18 mouse cellular contexts compared by ENCODE assay signal in genomic region chr19:45920299-45921090, GRCm38 (mm10).
A peak's percentile ranks its signal among the peaks of the same experiment; 100 is the strongest.
DNase-seq lines count a peak whose midpoint lies in the region; ATAC-seq and TF ChIP-seq lines count a peak whose summit lies in the region.
"Had no signal": no experiment of that assay in that cellular context is flagged by ENCODE, and none has a peak within 500 bp of the region (broad histone marks: within the 10 kb centered on the region; RNA-seq: fewer than 3 reads in every experiment).

No protein-coding gene starts in this region.

- WGBS in hindbrain, postnatal 0 days, result 66% methylated on average over 9 of the region's 9 CpGs
- 65% methylated on average over 9 of the region's 9 CpGs for WGBS in hindbrain, embryonic 10.5 days
- 50% methylated on average over 9 of the region's 9 CpGs for whole genome bisulfite sequencing in neural tube, embryonic 11.5 days
- WGBS in forebrain, embryonic 14.5 days, result 37% methylated on average over 9 of the region's 9 CpGs

- H3K9me3 ChIP-seq in hindbrain, postnatal 0 days (ENCODE audit: low read length), result no peaks in the 10 kb centered on the region
- H3K9me3 ChIP-seq in hindbrain, embryonic 10.5 days, result no peaks in the 10 kb centered on the region
- no peaks in the 10 kb centered on the region for H3K9me3 ChIP-seq in neural tube, embryonic 11.5 days (ENCODE audit: control insufficient read depth, low read length)
- no peaks in the 10 kb centered on the region for H3K9me3 ChIP-seq in forebrain, embryonic 14.5 days (replicated peaks; ENCODE audit: control insufficient read depth, low read length)
- H3K9me3 ChIP-seq: G1E; kidney, embryonic 15.5 days; lung, embryonic 15.5 days; stomach, embryonic 15.5 days had no signal

- DNase-seq in hindbrain, postnatal 0 days (ENCODE audit: low spot score), result peak; percentile 11
- no peak for DNase-seq in hindbrain, embryonic 10.5 days (ENCODE audit: low spot score)
- DNase-seq in neural tube, embryonic 11.5 days (ENCODE audit: low spot score), result peak; percentile 13
- DNase-seq in neural tube, embryonic 10.5 days (ENCODE audit: extremely low spot score, low spot score), result no peak
- peak; percentile 36 for DNase-seq in forebrain, embryonic 14.5 days (ENCODE audit: low spot score)
- DNase-seq in spleen, postnatal 14 days (ENCODE audit: low spot score in 2 of 2), result no peak
- DNase-seq in frontal cortex, adult 2 months (ENCODE audit: extremely low spot score in 1 of 2, low spot score in 1 of 2), result no peak
- DNase-seq: adrenal gland, postnatal 14 days; cerebellum, postnatal 25 days; gastrocnemius, postnatal 14 days; heart, postnatal 36 days; left cerebral cortex, postnatal 4 days had no signal

- H3K4me3 ChIP-seq in hindbrain, postnatal 0 days (ENCODE audit: low read length), result no peak overlapping the region
- no peak overlapping the region for H3K4me3 ChIP-seq in hindbrain, embryonic 10.5 days
- no peak overlapping the region for H3K4me3 ChIP-seq in neural tube, embryonic 11.5 days (ENCODE audit: low read depth, low read length)
- H3K4me3 ChIP-seq in forebrain, embryonic 14.5 days (ENCODE audit: low read depth, low read length), result no peak overlapping the region
- H3K4me3 ChIP-seq: kidney, embryonic 15.5 days; lung, embryonic 15.5 days; stomach, embryonic 15.5 days had no signal

- H3K4me1 ChIP-seq in hindbrain, postnatal 0 days (ENCODE audit: insufficient read depth, low read length), result peaks cover 4% of the 10 kb centered on the region; the same call in 1 of the 2 replicates
- 0 out of 2 replicates have a peak, but pooled peaks cover 3% of the 10 kb centered on the region for H3K4me1 ChIP-seq in hindbrain, embryonic 10.5 days (replicated peaks)
- no peaks in the 10 kb centered on the region for H3K4me1 ChIP-seq in neural tube, embryonic 11.5 days (ENCODE audit: control insufficient read depth, insufficient read depth, low read length)
- H3K4me1 ChIP-seq in forebrain, embryonic 14.5 days (ENCODE audit: control insufficient read depth, insufficient read depth, low read length), result 0 out of 2 replicates have a peak, but pooled peaks cover 5% of the 10 kb centered on the region
- H3K4me1 ChIP-seq: kidney, embryonic 15.5 days; lung, embryonic 15.5 days; stomach, embryonic 15.5 days had no signal

- H3K9ac ChIP-seq in hindbrain, postnatal 0 days (replicated peaks; ENCODE audit: low read length), result no peak overlapping the region
- no peak overlapping the region for H3K9ac ChIP-seq in neural tube, embryonic 11.5 days (ENCODE audit: low read length)
- H3K9ac ChIP-seq in forebrain, embryonic 14.5 days (ENCODE audit: low read length), result no peak overlapping the region
- H3K9ac ChIP-seq: kidney, embryonic 15.5 days; lung, embryonic 15.5 days; stomach, embryonic 15.5 days had no signal

- H3K27me3 ChIP-seq in hindbrain, postnatal 0 days (ENCODE audit: insufficient read depth, low read length), result no peaks in the 10 kb centered on the region
- H3K27me3 ChIP-seq in hindbrain, embryonic 10.5 days (ENCODE audit: insufficient read depth, poor library complexity, severe bottlenecking), result no peaks in the 10 kb centered on the region
- H3K27me3 ChIP-seq in neural tube, embryonic 11.5 days (ENCODE audit: control insufficient read depth, insufficient read depth, low read length), result no peaks in the 10 kb centered on the region
- H3K27me3 ChIP-seq in forebrain, embryonic 14.5 days (replicated peaks; ENCODE audit: control insufficient read depth, insufficient read depth, low read length), result no peaks in the 10 kb centered on the region
- H3K27me3 ChIP-seq: kidney, embryonic 15.5 days; lung, embryonic 15.5 days; stomach, embryonic 15.5 days had no signal

- ATAC-seq in hindbrain, postnatal 0 days, result no peak
- ATAC-seq in neural tube, embryonic 11.5 days (ENCODE audit: insufficient read depth, low FRiP score, low TSS enrichment), result no peak
- ATAC-seq in forebrain, embryonic 14.5 days, result no peak

- H3K4me2 ChIP-seq in hindbrain, postnatal 0 days (ENCODE audit: low read depth, low read length), result no peak overlapping the region
- H3K4me2 ChIP-seq in neural tube, embryonic 11.5 days (ENCODE audit: low read depth), result no peak overlapping the region
- no peak overlapping the region for H3K4me2 ChIP-seq in forebrain, embryonic 14.5 days (ENCODE audit: low read length)
- H3K4me2 ChIP-seq: heart, embryonic 11.5 days; kidney, embryonic 15.5 days; liver, embryonic 11.5 days; lung, embryonic 15.5 days; stomach, embryonic 15.5 days had no signal

- H3K27ac ChIP-seq in hindbrain, postnatal 0 days, result no peak overlapping the region
- no peak overlapping the region; the same call in 1 of the 2 replicates for H3K27ac ChIP-seq in hindbrain, embryonic 10.5 days
- H3K27ac ChIP-seq in neural tube, embryonic 11.5 days (ENCODE audit: low read depth, low read length), result no peak overlapping the region
- no peak overlapping the region; the same call in 1 of the 2 replicates for H3K27ac ChIP-seq in forebrain, embryonic 14.5 days (ENCODE audit: low read depth, low read length)
- H3K27ac ChIP-seq: kidney, embryonic 15.5 days; lung, embryonic 15.5 days; stomach, embryonic 15.5 days had no signal

- no peak for TF ChIP-seq CTCF in hindbrain, postnatal 0 days (IDR thresholded peaks at IDR 0.05; ENCODE audit: low read depth)

- peaks cover 6% of the 10 kb centered on the region; the same call in 1 of the 2 replicates for H3K36me3 ChIP-seq in hindbrain, postnatal 0 days (ENCODE audit: insufficient read depth, low read length)
- peaks cover 18% of the 10 kb centered on the region for H3K36me3 ChIP-seq in hindbrain, embryonic 10.5 days
- no peaks in the 10 kb centered on the region for H3K36me3 ChIP-seq in neural tube, embryonic 11.5 days (ENCODE audit: control insufficient read depth, insufficient read depth, low read length)
- peaks cover 3% of the 10 kb centered on the region; the same call in 1 of the 2 replicates for H3K36me3 ChIP-seq in forebrain, embryonic 14.5 days (ENCODE audit: control insufficient read depth, insufficient read depth, low read length)
- H3K36me3 ChIP-seq: stomach, embryonic 15.5 days had no signal

Comparison
In these comparisons a context has a peak if more than half of its experiments do, and no peak if none do; other contexts are left out.
1. DNase-seq: peak in hindbrain, postnatal 0 days (single experiment), neural tube, embryonic 11.5 days (single experiment) and forebrain, embryonic 14.5 days (single experiment); none in hindbrain, embryonic 10.5 days (single experiment), neural tube, embryonic 10.5 days (single experiment), spleen, postnatal 14 days (0 of 2) and frontal cortex, adult 2 months (0 of 2).